Mouse (Mus musculus) kidney, postnatal 14 days (tissue): ENCODE measurements around the gene Farsa.

Experiments used
- DNase-seq: peaks from one replicate; pipeline ENCODE4 v3.0.0; 2022; ENCODE audit warnings: mixed read lengths

The Farsa gene

GRCm38 (mm10) chr8:84912391-84912790, 55.6 kb downstream of the Farsa start:
- no peak for DNase-seq

DNA sequence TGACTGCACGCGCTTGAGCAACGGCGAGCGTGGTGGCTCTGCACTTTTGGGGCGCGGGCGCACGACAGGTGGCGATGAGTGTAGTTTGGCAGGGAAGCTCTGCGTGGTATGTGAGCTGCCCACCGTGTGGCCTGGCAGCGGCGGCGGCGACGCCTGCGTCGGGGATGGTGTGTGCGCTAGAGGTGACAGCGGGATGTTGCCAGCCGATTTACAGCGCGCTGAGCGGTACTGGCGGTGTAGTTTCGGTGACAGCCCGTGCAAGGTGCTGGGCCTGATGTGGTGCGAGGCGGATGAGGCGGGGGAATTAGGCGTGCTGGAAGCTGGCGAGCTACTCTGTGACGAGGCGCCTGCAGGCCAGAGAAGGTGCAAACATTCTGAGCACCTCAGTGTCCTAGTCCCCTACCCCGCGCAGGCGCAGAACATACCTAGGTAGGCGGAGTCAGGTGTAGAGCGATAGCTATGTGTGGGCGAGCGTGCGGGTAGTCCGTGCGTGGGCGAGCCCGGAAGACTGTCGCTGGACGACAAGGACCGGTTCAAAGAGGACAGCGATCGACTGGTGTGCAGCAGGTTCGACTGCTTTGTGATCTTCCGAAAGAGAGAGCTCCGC, 56.2 kb downstream of the Farsa start:
- DNase-seq: peak; percentile 84

DNA sequence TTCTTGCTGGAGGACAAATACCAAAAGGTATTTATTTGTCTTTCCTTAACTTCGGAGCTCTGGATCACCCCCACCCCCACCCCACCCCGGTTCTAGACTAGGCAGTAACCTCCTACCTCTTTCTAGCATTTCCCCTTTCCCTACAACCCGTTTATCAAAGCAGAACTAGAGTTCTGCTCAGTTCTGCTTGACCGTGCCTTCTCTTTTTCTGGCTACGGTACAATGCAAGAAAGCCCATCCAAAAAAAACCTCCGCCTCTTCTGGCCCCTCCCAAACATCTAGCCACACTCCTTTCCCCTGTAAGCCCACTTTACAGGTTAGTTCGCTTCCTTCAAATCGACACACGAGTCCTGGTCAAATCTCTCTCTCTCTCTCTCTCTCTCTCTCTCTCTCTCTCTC, 56.7 kb downstream of the Farsa start:
- no peak for DNase-seq

- DNase-seq: no peak
Measured at GRCm38 (mm10) chr8:84913960-84914359, 57.2 kb downstream of the Farsa start.

DNA sequence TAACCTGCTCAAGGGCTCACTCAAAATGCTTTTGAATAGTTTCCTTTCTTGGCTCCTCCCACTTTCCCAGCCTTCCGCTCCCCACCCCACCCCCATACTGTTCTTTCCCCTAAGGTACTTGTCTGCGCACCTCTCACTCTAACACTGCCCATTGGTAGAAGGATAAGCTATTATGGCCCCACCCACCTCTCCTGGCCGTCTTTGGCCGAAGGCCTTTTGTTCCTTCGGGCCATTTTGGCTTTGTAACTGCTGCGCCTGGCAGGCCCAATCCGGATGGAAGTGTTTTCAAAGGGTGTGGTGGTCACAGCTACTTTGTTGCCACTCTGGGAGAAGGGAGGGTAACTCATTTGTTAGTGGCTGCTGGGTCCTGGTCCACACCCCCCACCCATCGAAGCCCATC, 58.5 kb downstream of the Farsa start:
- no peak for DNase-seq

GRCm38 (mm10) chr8:84917781-84918180, 61.0 kb downstream of the Farsa start:
- DNase-seq: no peak

DNA sequence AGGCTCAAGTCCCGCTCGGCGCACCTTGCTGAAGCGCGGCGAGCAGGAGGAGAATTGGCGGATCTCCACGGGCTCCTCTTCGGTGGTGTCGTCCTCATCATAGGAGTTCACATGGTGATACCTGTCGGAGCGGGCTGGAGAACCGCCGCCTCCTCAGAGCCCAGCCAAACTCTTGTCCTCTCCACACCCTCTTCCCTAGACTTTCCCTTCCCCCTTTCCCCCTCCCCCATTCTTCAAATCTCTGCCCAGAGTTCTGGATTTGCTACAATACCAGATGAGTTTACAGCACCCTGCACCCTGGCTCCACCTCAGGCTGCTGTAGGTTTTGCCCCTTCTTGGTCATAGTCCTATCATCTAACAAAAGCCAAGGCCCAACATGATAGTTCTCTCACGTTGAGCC, 61.9 kb downstream of the Farsa start:
- DNase-seq: no peak
